Mouse (Mus musculus) testis, adult 2 months (tissue): ENCODE results near the gene Timm8a1. TPM values are rescaled to one million over a fixed set of nuclear protein-coding genes. Genes with fewer than 3 reads are reported as not detected.
"Not testable (repeated sequence)": the region's sequence is repeated elsewhere in the genome, so short reads cannot be mapped to it uniquely, and the experiment has no call there.

Source experiments
- H3K27ac ChIP-seq: fragments of 200-500 bp; 2 replicates; pipeline ENCODE4 v1.5.1; 2012; ENCODE audit warnings: low read depth, low read length; ENCODE audit not compliant: control insufficient read depth, insufficient read depth
- H3K27me3 ChIP-seq: fragments of 200-500 bp; 2 replicates; pipeline ENCODE4 v1.6.1; 2012; ENCODE audit warnings: mild to moderate bottlenecking, low read length, moderate library complexity; ENCODE audit not compliant: control insufficient read depth, insufficient read depth
- H3K36me3 ChIP-seq: fragments of 200-500 bp; 2 replicates; pipeline ENCODE4 v1.6.1; 2012; ENCODE audit warnings: mild to moderate bottlenecking, low read length; ENCODE audit not compliant: control insufficient read depth, insufficient read depth
- H3K4me1 ChIP-seq: fragments of 200-500 bp; 2 replicates; pipeline ENCODE4 v1.6.1; 2012; ENCODE audit warnings: low read length; ENCODE audit not compliant: control insufficient read depth, insufficient read depth
- H3K4me3 ChIP-seq: fragments of 200-500 bp; 2 replicates; pipeline ENCODE4 v1.5.1; 2012; ENCODE audit warnings: low read depth, mild to moderate bottlenecking, low read length, moderate library complexity, mixed read lengths; ENCODE audit not compliant: control insufficient read depth
- CTCF ChIP-seq: fragments of 200-500 bp; IDR thresholded peaks from 2 replicates; pipeline ENCODE4 v1.5.1; 2012; ENCODE audit warnings: low read depth, mild to moderate bottlenecking, inconsistent platforms, low read length, moderate library complexity; ENCODE audit not compliant: control insufficient read depth, insufficient read depth, insufficient replicate concordance
- POLR2A ChIP-seq: fragments of 200-500 bp; IDR thresholded peaks from 2 replicates; pipeline ENCODE4 v1.6.1; 2012; ENCODE audit warnings: low read depth, mild to moderate bottlenecking, inconsistent platforms, low read length, moderate library complexity; ENCODE audit not compliant: control insufficient read depth
- polyA plus RNA-seq: library from polyadenylated mRNA; depleted of rRNA; stranded (reverse); fragments of >200 nt; gene quantifications from 2 replicates; pipeline ENCODE4 v1.2.3, GENCODE M21; 2012

The Timm8a1 gene
- polyA plus RNA-seq, 1 experiment = 0.64 TPM

- TF ChIP-seq CTCF (no peak), POLR2A (no peak)
- Histone ChIP-seq H3K4me1 (no peaks in the 10 kb centered on the region), H3K4me3 (no peak overlapping the region), H3K36me3 (no peaks in the 10 kb centered on the region), H3K27ac (no peak overlapping the region), H3K27me3 (no peaks in the 10 kb centered on the region)
These were observed 11.7 kb upstream of the Timm8a1 start for GRCm38 (mm10) chrX:134553326-134553725.

DNA sequence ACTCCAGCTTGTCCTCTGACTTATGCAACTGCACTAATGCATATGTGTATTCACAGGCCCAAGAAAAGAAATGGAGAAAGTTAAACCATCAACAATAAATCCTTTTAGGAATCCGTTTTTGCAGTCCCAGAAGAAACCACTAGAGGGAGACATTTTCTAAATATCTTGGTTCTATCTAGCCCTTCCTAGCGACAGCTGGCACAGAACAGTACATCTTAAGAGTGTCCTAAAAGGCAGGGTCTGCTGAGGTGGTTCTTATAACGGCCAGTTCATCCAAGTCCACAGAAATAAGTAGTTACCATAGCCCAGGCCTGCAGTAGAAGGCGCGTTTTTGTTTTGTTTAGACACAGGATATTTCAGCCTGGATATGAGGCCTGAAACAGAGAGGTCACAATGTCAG is 9.2 kb upstream of the Timm8a1 start:
- TF ChIP-seq CTCF (no peak), POLR2A (no peak)

DNA sequence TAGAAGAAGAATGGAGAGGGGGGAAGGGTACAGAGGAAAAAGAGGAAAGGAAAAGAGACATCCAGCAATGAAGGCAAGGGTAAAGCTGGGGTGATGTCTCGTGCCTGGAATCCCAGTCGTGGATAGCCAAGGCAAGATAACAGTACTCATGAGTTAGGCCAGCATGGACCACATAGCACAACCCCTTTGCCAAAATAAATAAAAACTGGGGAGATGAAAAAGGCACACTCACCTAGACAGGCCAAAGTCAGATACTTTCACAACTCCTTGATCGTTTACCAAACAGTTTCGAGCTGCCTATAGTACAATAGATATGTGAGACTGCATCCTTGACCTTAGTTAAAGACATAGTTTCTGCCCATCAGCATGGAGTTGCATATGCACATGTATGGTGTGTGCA is 5.7 kb upstream of the Timm8a1 start:
- Histone ChIP-seq H3K4me1 (no peaks in the 10 kb centered on the region), H3K27ac (no peak overlapping the region), H3K4me3 (no peak overlapping the region), H3K27me3 (no peaks in the 10 kb centered on the region), H3K36me3 (no peaks in the 10 kb centered on the region)
- TF ChIP-seq POLR2A (no peak), CTCF (no peak)

More for the DNA sequence above, 9.2 kb upstream of the Timm8a1 start:
- Histone ChIP-seq H3K4me1 (no peaks in the 10 kb centered on the region), H3K36me3 (no peaks in the 10 kb centered on the region), H3K27me3 (no peaks in the 10 kb centered on the region), H3K27ac (no peak overlapping the region), H3K4me3 (no peak overlapping the region)

DNA sequence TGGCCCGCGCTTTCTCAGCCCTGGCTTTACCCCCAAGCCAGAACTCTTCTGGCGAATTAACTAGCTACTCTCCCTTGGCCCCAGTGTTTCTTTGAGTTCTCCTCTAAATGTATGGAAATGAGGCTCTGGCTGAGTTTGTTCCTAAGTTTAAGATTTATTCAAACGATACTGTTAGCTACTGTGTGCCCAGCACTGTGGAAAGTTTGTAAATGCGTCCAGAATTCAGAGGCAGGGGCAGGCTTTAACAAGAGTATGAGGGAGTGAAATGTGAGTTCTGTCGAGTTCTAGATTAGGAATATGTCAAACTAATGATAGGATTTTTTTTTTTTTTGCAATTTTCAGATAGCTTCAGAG is 267 bp upstream of the Timm8a1 start:
- Histone ChIP-seq H3K36me3 (no peaks in the 10 kb centered on the region), H3K4me3 (peak overlapping the region; percentile 87), H3K27me3 (no peaks in the 10 kb centered on the region), H3K27ac (peak overlapping the region; percentile 88; the same call in 1 of the 2 replicates), H3K4me1 (no peaks in the 10 kb centered on the region)
- no peak for TF ChIP-seq CTCF
- no peak for TF ChIP-seq POLR2A

- Histone ChIP-seq H3K27ac (peak overlapping the region; percentile 49), H3K36me3 (no peaks in the 10 kb centered on the region), H3K27me3 (no peaks in the 10 kb centered on the region), H3K4me1 (no peaks in the 10 kb centered on the region), H3K4me3 (peak overlapping the region; percentile 87)
- TF ChIP-seq POLR2A (no peak), CTCF (no peak)
These were observed 1.1 kb downstream of the Timm8a1 start for GRCm38 (mm10) chrX:134540414-134541135.

DNA sequence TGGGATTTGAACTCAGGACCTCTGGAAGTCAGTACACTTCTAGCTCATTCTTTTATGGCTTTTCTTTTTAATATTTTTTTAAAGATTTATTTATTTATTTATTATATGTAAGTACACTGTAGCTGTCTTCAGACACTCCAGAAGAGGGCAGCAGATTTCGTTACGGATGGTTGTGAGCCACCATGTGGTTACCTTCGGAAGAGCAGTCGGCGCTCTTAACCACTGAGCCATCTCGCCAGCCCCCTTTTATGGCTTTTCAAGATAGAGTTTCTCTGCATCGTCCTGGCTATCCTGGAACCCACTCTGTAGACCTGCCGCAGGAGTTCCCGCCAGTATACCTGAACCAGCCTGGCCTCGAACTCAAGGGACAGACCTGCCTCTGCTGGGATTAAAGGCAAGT is 1.9 kb downstream of the Timm8a1 start:
- not testable (repeated sequence) for H3K27ac ChIP-seq, H3K4me1 ChIP-seq, H3K4me3 ChIP-seq, H3K27me3 ChIP-seq, H3K36me3 ChIP-seq

- Histone ChIP-seq H3K27ac (no peak overlapping the region), H3K4me1 (no peaks in the 10 kb centered on the region), H3K36me3 (no peaks in the 10 kb centered on the region), H3K27me3 (no peaks in the 10 kb centered on the region), H3K4me3 (no peak overlapping the region)
- TF ChIP-seq POLR2A (no peak), CTCF (no peak)
These were observed 8.3 kb downstream of the Timm8a1 start for GRCm38 (mm10) chrX:134533346-134533745.

DNA sequence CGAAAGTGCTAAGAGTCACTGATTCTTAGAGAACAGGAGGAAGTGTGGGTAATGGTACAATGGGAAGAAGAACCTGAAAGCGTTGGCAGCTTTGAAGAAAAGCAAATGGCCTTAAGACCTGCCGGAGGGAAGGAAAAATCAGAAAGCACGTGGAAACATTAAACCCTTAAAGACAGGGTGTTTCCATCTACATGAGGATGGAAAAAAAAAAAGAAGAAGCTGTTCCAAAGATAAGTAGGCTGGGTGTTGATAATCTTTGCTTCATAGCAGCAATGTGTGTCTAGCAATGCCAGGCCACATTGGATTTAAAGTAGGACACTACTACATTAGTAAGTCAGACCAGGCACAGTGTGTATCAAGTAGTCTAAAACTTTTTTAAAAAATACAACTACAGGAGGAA is 16.4 kb downstream of the Timm8a1 start:
- H3K4me1 ChIP-seq = no peaks in the 10 kb centered on the region
- TF ChIP-seq POLR2A (no peak), CTCF (no peak)
- H3K27ac ChIP-seq = no peak overlapping the region

More for the DNA sequence above, 16.4 kb downstream of the Timm8a1 start:
- Histone ChIP-seq H3K27me3 (no peaks in the 10 kb centered on the region), H3K4me3 (no peak overlapping the region), H3K36me3 (no peaks in the 10 kb centered on the region)
